Mouse (Mus musculus): ENCODE results near the gene Fgfr1op.
"Not testable (repeated sequence)": the region's sequence is repeated elsewhere in the genome, so short reads cannot be mapped to it uniquely, and the experiment has no call there.

Fgfr1op gene

DNA sequence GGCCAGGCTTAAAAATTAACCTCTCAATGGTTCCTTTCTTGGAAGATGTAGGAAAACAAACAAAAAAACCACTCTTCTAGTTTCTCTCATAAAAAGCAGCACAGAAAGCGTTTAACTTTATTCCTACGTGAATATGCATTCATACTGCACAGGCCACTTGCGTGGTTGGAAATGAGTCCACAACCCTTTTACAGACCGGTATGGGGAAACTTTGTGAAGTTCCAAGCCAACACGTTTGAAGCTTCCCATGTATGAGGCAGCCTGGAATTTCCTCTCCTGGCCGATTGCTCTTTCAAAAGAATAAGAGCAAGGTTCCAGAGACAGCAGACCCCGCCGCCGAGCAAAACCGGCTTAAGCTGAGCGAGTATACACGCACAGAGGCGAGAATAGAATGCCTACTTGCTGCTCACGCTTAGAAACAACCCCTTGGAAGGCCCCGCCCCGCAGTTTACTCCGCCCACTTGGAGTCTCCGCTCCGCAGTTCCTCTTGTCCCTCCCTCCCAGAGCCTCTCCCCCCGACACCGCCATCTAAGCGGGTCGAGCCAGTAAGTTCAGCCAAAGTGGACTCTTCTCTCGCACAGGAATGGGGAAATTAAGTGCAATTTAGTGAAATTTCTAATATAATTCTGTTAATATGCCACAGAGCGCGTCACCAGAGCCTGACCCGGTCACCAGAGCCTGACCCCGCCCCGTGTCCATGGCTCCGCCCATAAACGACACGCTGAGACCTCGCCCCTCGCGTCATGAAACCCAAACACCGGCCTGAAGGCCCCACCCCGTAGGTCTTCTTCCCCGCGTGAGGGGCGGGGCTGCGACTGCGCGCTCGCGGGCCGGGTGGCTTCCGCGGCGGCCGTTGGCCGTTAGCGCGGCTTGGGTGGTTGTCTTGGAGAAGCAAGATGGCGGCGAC lies at the start of gene Fgfr1op:
Gene Fgfr1op (plus strand): TSS at position 801 of the 907 bp plus-strand sequence.
- peak; percentile 84 for DNase-seq

DNA sequence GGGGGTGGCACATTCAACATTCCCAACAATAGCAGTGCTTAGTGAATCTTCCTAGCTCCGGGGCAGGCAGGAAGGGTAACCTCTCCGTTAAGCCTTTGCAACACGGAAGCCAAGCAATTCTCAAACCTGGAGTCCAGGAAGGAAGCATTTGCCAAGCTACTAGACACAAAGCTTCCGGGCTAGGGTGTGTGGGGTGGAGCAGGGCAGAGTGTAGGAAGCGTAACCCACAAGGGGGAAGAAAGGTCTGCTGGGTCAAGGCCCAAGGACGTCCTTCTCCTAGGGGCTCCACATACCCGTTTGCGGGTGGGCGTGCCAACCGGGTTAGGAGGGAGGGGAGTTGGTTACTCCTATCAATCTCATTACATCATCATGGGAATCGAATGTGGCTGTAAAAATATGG lies 48.9 kb upstream of the Fgfr1op start:
- not testable (repeated sequence) for DNase-seq

DNA sequence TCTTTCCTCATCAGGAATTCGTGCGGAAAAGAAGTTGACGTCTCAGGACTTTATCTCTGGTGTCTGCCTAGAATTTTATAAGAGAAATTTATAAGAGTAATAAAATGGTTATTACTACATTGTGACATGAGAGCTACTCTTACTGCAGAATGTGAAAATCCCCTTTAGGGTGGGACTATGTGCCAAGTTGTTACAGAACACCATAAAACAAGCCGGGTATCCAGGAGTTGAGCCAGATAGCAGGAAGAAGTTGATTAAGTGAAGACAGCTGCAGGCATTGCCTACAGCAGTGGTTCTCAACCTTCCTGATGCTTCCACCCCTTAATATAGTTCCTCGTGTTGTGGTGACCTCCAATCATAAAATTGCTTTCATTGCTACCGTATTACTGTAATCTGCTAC lies 48.4 kb upstream of the Fgfr1op start:
- not testable (repeated sequence) for DNase-seq

DNA sequence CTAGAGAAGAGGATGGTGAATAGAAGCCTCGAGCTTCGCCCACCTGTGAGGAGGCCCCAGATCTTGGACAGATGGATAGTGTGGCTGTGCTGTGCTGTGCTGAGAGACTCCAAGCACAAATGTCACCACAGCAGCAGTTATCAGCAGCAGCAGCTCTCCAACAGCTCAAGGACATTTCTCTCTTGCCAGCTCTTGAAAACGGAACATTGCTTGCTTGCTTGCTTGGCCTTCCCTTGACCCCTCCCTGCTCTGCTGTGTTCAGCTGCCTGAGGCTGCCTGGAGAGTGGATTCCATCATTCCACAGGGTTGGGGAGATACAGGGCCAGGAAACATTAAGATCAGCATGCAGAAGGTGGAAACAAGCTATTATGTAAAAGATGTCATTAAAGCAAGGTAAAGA lies 42.3 kb upstream of the Fgfr1op start:
- not testable (repeated sequence) for DNase-seq

DNA sequence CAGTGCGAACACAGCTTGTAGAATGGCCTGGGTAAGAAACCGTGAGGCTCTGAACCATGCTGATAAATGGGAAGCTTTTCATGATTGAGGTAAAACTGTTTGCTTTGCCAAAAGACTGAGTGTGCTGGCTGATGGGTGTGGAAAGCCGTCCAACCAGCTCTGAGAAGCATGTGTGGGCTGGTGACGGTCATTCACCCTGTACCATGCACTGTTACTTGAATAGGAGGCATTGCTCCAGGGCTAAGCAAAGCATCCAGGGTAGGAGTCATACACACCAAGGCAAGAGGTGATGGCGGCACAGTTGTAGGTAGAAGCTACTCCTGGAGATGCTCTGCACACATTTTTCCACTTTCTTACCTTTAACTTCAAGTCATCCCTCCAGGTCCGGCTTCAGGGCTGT lies 40.7 kb upstream of the Fgfr1op start:
- DNase-seq: not testable (repeated sequence)

DNA sequence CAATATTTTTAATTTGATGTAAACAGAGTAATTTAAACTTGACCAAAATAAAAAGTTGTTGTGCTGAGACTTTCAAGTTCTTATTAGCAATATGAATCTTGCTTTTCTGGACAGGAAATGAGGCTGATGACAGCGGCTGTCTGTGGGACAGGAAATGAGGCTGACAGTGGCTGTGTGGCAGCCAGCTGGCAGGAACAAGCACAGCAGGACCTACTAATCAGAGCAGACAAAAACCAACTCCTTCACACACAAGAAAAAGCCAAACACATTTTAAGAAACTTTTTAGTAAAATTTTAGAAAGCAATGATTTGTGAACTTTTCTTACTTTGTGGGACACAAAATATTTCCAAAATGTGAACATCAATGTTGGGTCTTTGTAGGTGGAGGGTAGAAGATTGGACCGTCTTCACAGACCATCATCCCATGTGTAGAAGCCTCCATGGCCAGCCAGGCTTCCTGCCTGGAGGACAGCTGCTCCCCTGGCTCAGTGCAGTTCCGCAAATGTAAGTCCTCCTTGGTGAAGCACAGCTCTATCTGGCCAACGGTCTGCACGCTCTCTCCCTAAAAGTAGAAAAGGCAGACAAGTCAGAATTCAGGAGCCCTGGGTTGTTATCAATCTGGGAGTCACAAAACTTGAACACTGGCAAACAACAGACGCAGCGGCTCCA lies 36.8 kb upstream of the Fgfr1op start:
- peak; percentile 27 for DNase-seq

DNA sequence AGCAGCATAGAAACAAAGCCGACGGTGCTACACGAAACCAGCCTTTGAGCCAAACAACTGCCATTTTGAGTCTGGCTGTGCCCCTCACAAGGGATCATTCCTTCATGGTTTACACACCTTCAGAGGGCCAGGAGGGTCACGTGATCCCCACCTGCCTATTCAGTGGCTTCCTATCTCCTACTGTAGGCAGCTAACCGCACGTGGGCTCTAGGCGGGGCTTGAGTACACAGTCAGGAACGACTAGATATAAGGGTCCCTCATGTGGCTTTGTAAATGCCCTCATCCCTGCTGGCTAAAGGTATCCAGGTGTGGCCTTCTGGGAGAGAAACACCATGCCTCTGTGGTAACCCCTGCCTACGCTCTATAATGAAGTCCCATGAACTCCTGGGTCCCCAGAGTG lies 35.7 kb upstream of the Fgfr1op start:
- peak; percentile 24 for DNase-seq

DNA sequence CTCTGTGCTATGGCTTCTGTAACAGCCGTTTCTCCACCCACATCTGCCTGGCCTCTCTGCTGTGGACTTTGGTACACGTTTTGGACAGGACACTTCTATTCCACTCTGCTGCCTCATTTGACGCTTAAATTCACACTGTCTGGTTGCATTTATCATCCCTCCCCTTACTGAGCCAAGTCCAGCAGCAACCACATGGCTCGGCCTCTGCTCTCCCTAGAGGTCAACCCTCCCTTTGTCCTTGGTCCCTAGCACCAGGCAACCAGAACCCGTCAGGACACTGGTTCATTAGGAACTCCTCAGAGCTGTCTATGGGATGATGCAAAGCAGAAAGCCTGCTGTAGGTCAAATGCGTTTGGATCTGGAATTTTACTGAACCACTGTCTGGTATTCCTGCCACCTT lies 34.5 kb upstream of the Fgfr1op start:
- not testable (repeated sequence) for DNase-seq

DNA sequence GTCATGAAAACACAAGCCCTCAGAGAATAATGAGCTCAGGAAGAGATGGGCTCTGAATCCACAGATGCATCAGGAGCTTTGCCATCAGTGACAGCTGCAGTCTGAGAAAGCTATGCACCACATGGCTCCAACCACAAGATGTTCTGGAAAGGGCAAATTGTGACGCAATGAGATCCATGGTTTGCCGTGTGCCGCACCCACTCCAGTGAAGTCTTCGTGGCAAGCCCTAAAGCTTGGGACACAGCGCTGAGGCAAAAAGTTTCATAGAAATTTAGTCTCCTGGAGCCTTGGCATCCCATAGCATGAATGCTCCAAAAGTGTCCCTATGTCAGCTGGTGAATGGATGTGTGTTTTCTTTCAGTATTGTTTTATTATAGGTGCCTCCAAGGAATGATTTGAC lies 27.2 kb upstream of the Fgfr1op start:
- DNase-seq: not testable (repeated sequence)

DNA sequence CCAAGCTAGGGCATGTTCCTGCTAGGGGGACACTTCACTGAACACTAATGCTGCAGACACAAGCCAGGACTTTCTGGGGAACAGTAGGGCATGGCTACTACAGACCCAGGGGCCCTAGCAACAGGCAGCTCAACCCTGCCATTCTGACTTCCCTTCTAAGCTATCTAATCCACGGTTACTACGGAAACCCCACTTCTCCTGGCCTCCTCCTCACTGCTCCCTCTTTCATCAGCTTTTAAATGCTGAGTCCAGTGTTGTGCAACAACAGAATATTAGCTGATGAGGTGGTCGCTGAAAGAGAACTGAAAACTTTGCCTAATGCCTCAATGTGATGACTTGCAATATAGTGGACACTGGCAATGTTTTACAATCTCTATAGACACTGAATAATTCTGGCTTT lies 25.1 kb upstream of the Fgfr1op start:
- DNase-seq: not testable (repeated sequence)

DNA sequence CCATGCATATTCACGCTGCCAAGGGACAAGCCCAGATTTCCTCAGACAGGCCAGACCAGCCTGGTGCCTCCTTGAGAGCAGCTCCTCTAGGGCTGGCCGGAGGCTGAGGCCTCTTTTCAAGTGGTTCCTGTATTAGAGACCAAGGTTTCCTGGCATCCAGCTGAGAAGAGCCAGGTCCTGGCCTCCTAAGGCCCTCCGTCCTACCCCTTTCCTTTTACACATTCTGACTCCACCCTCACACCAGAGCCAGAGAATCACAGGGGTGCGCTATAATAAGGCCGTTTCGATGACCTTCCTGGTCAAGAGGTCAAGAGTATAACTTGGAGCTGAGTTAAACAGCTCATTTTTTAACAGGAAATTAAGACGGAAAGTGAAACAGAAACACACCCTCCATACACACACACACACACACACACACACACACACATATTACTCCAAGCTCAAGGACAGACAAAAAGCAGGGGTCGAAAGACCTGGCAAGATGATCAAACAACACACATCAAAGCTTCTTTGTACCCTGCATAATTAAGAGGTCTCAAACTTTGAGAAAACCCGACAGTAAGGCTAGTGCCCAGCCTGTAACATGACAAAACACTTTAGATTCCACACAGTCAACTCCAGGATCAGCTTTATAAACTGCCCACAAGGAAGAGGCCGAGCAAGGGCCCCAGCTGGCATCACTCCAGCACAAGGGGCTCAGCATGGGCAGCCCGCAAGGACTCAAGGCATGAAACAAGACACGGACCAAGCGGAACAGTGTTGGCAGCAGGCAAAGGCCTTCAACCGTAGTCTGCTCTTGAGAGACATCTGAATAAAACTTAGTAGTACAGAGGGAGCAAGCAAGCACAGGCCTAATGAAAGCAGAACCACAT lies 21.3 kb upstream of the Fgfr1op start:
- DNase-seq: not testable (repeated sequence)

DNA sequence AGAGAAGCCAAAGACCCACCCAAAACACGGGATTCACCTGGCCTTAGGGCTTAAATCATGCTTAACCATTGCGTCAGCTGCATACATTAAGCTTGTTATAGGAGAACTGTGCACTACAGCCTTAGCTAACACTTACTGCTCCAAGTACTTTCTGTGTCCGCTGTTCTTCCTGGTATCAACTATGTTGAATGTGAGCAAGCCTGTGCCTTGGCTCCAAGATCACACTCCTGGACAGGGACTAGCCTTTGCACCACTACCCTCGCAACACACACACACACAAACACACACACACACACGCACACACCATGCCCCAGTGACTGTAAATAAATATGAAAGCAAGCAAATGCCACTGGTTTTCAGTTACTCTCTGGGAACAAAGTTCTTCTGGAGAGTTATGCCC lies 18.4 kb upstream of the Fgfr1op start:
- DNase-seq: not testable (repeated sequence)

DNA sequence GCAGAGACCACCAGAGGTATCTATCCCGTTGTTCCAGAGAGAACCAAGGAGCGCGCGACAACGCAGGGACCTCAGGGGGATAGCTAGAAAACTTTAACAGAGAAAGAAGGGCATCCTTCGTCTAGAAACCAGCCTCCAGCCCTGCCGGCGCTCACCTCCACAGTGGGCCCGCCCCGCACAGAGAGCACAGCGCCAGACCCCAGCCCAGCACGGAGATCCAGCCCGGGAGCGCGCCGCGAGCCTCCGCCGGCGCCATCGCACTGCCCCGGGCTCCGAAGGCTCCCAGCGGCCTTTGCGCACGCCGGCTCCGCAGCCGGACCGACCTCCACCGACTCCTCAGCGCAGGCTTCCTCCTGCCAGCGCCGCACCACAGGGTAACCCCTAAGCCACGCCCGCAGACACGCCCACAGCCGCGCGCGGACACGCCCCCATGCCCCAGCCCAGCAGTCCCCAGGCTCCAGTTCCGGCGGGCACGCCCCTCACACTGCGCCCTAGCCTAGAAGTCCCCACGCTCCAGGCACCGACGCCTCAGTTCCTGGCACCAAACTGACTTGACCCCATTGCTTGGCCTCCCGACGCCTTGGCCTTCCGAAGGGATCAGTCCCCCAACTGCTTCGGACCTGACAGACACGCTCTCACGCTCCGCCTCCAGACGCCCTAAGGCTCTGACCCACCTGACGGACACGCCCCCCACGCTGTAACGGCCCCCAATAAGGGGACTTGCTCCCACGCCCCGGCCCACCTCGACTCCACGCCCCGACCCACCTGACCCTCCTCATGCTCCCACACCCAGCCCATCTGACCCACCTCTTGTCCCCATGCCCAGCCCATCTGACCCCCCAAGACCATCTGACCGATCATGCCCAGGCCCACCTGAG lies 17.6 kb upstream of the Fgfr1op start, which contains the start of the genes Gm49673 and Rnaset2a:
Gene Gm49673 (minus strand): TSS at position 350 of the 878 bp plus-strand sequence.
Gene Rnaset2a (minus strand): TSS at position 659 of the 878 bp plus-strand sequence.
- DNase-seq: peak; percentile 55

DNA sequence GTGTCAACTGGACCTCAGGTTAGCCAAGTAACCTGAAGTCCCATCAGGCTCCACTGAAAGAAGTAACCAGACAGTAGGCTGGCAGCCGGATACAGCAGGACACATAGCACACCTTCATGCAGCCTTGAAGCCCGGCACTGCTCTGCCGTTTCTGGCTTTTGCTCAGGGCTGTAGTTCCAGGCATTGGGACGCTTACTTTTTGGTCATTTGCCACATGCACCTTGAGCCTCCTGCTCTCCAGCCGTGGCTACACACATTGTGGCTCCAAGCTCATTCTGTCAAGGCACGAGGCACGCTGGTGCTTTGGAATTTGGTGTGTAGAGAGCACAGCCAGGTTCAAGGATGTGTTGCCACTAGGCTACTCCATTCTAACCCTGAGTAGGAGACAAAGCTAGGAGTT lies 10.3 kb upstream of the Fgfr1op start:
- not testable (repeated sequence) for DNase-seq

DNA sequence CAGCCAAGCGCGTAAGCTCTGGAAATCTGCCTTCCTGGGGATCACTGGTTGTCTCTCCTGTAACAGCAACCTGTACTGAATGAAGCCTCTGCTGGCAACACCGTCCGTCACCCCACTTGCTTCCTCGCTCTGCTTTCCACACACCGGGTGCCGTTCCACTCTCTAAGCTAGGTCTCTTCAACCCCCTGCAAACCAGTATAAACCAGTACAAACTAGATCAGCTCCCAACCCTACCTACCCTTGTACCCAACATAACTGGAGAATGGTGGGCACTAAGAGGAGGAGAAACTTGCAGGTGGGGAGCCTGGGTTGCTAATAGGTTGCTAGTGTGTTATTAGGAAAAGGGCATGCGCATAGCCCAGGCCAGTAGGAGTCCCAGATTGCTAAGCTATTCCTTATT lies 9.3 kb upstream of the Fgfr1op start:
- DNase-seq: not testable (repeated sequence)

DNA sequence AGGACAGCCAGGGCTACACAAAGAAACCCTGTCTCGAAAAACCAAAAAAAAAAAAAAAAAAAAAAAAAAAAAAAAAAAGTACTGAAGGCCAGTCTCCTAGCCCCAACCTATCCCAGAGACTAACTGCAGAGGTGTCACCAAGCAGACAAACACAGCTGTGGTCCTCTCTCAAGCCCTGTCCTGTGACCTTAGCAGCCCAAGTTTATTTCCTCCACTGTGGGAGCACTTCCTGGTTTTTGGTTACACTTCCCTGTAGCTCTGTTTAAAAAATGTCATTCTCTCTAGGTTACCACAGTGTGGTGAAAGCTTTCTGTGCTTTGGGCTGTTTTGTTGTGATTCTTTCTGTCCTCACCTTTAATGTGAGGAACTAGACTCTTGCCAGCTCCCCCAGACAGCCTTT lies 6.7 kb upstream of the Fgfr1op start:
- not testable (repeated sequence) for DNase-seq

DNA sequence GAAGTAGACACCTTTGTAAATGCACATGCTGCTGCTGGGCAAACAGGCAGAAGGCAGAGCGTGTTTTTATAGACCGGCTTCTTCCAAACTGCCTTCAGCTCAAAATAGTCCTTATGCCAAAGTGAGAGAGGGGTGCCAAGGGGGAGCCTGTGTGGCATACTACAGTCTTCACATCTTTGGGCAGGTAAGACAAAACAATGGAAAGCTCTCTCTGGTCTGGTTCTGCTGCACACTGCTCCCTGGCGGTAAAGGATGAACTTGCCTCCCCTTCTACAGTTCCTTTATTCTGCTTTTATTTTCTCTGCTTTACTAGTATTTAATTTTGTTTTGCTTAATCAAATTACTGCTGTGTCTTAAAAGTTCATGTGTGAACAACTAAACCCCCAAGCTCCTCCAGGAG lies 4.3 kb upstream of the Fgfr1op start:
- DNase-seq: peak; percentile 22

DNA sequence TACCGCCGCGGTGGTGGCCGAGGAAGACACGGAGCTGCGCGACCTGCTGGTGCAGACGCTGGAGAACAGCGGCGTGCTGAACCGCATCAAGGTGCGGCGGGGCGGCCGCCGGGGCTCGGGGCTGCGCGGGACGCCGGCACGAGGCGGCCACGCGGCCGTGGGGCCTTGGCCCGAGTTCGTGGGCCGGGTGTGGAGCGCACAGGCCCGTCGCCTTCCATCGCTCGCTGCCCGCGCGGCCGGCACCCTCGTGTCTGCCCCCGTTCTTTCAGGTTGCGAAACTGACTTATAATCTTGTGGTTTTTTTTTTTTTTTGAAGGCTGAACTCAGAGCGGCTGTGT lies 276 bp downstream of the Fgfr1op start:
- DNase-seq: peak; percentile 67

DNA sequence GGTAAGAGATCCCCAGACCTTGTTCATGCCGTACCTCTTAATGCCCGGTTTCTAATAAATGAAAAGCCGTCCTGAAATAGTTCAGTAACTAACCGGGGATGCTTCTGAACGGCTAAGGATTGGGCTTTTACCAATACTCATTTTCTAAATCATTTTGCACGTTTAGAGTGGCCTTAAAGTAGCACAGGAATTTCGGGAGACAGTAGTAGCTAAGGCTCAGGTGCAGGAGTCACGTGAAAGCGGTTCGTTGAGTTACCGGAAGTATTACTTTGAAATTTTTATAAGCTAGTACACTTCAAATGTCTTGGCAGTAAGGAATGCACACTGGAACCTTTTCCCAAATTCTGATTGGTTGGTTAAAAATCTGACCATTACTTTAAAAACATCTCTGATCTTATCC lies 676 bp downstream of the Fgfr1op start:
- peak; percentile 34 for DNase-seq

DNA sequence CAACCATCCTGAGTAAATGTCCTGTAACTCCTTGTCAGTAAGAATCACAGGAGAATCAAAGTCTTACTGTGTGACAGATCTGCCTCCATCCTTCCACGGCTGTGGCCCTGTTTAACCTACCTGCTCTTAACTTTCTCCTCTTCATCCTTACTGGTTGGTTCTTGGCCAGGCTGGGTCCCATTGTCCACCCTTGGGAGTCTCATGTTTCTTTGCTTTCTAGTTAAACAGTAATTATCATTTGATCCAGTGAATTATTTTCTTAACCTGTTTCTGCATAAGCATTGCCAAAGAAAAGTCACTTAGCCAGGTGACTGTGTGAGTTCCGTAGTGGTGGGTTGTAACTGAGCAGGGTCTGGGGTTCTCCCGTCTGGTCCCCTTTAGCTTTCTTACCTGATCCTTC lies 1.2 kb downstream of the Fgfr1op start:
- not testable (repeated sequence) for DNase-seq

DNA sequence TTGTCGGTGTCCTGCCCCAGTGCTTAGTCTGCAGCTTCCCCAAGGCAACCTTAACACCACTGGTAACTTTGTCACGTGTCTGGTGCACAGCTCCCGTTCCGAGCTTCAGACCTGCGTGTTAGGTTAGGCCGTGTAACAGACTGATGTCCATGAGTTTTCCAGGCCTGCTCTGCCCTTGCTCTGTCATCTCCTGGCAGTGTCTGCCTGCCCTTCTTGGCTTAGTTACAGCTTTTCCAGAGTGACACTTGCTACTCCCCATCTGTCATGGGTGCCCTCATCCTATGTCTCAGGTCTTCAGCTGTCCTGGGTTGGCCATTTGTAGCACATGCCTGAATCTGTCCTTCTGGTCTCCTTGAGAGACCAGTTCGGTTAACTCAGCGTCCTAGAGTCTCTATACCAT lies 2.1 kb downstream of the Fgfr1op start:
- peak; percentile 68 for DNase-seq

DNA sequence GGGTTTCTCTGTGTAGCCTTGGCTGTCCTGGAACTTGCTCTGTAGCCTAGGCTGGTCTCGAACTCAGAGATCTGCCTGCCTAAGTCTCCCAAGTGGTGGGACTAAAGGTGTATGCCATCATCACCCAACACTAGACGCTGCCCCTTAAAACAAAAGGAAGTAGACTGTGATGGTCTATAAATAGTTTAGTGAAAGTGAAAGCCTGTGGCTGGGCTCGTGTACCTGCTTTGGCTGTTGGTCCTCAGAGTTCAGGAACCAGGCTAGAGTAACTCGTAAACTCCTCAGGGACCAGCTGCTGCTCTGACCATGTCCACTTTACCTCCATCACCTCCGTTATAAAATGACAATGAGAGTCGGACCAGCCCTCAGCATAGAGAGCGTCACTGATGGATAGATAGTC lies 5.0 kb downstream of the Fgfr1op start:
- DNase-seq: no peak

All from cerebellum, adult 9-11 months (tissue).